Mouse (Mus musculus): Measurements from ENCODE around the gene Myo18b.

Gene Myo18b

DNA sequence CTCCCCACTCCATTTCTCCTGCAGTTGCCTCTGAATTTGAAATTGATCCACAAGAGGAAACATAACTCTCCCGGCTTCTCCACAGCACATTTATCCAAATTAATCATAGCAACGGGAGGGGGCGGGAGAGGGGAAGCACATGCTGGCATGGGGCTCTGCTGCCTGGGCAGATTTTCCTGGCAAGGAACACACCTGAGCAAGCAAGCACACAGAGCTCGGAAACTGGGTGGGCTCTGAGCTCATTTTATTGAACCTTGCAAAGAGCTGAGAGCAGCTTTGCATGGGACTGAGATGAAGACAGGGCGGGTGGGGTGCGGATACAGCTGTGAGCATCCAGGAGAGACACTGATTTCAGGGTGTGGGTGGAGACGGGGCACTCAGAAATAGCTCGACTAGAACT lies 229.0 kb downstream of the Myo18b start:
- peak in 1 of 2 experiments; percentile 43 for DNase-seq

DNA sequence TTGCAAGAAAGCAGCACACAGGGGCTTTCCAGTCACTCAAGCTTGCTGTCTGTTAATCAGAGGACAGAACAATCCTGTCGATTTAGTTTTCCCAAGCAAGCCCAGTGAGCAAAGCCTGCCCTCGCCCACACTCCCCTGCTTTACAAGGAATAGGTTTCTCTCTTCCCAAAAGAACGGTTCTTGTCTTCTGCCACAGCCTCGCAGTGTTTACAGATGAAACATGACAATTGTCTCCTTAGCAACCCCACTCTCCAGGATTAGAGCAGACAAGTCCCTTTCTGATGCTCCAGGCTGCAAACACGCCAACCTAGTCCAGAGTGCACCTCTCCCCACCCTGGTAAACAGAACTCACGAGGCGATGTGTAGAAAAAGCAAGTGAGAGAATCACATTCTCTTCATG lies 230.5 kb downstream of the Myo18b start:
- DNase-seq = no peak

- DNase-seq = no peak
Observed at GRCm38 (mm10) chr5:112663701-112664100, 232.5 kb downstream of the Myo18b start.

DNA sequence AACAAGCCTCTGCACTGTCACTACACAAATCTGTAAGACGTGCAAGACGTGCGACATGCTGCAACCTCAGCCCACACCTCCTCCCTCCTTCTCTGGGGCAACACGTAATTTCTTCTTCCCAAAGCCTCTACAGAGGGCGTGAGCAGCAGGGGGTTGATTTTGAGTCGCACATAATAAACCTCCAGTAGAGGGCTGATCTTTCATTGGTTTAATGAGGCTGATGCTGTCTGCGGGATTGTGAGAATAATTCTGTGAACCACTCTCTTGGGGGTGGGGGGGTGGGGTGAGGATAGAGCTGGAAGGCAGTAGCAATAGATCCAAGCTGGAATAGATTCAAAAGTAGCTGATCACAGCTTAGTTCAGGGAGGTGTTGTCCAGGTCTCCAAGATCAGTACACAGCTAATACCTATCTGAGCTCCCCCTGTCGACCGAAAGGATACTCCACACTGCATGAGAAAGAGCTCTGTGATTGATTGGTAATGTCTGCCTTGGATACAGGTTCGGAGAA lies 235.2 kb downstream of the Myo18b start:
- DNase-seq = no peak

- DNase-seq = no peak
Observed at GRCm38 (mm10) chr5:112659295-112659694, 236.9 kb downstream of the Myo18b start.

GRCm38 (mm10) chr5:112656811-112657210 lies 239.4 kb downstream of the Myo18b start:
- no peak for DNase-seq

- no peak for DNase-seq
Observed at GRCm38 (mm10) chr5:112655986-112656541, 240.1 kb downstream of the Myo18b start.

GRCm38 (mm10) chr5:112655529-112655928 lies 240.6 kb downstream of the Myo18b start:
- DNase-seq = no peak

- peak in 1 of 2 experiments; percentile 37 for DNase-seq
Observed at GRCm38 (mm10) chr5:112652036-112652435, 244.1 kb downstream of the Myo18b start.

- no peak for DNase-seq
Observed at GRCm38 (mm10) chr5:112649164-112649702, 246.9 kb downstream of the Myo18b start.

DNA sequence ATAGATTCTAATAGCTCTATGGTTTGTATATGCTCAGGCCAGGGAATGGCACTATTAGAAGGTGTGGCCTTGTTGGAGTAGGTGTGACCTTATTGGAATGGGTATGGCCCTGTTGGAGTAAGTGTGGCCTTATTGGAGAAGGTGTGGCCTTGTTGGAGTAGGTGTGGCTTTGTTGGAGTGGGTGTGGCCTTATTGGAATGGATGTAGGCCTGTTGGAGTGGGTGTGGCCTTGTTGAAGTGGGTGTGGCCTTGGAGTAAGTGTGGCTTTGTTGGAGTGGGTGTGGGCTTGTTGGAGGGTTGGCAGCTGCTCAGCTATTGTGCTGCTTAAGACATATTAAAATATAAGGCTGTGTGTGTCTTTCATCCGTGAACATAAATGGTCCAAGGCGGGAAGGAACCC lies 249.3 kb downstream of the Myo18b start:
- DNase-seq = no peak

GRCm38 (mm10) chr5:112645535-112645934 lies 250.6 kb downstream of the Myo18b start:
- DNase-seq = no peak

DNA sequence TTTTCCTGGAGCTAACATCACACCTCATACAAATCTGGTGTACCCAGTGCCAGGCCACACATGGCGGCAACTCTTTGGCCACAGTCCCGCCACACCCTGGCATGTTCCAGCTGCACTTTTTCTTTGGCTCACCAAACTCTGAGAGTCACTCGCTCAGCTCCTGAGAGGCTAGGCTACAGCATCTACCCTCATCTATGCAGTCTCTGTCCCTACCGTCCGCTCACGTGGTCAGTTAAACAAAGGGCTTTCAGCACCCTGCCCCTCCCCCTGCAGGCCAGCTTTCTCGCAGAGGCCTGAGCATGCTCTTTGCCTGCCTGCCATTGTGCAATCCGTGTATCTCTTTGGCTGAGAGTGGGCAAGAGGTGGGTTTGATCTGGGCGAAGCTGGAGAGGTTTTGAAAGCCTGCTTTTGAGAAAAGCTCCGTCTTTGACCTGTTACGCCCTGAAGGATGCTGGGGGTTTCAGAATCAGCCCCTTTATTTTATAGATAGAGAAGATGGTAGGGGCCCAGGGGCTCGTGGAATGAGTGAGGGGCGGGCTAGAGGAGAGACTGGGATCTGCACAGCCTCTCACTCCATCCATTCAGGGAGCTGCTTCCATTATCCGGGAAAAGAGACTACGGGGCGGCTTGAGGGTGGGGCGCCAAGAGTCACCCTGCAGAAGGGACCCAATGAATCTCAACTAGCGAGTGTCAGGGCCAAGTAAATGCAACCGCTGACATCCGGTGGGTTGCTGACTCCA lies 252.5 kb downstream of the Myo18b start:
- DNase-seq = peak; percentile 46 to 57

- DNase-seq = peak; percentile 69 to 81
Observed at GRCm38 (mm10) chr5:112642731-112643130, 253.4 kb downstream of the Myo18b start.

GRCm38 (mm10) chr5:112641770-112642169 lies 254.4 kb downstream of the Myo18b start:
- DNase-seq = no peak

DNA sequence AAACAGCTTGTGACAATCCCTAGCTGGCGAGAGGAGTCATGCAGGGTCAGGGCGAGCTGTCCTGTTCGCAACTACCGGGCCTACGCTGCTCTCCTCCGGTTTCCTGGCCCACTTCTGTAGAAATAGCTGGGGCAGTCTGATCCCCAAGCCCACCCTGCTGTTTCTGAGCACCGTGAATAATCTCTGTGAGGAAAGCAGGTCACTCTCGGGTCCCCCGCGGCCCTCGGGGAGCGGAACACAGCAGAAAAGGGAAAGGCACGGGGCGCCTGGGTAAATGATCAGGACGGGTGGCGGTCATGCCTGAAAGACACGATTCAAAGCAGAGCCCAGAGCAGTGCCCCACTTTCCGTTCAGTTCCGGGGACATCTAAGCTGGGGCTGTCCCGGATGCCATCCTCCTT lies 255.0 kb downstream of the Myo18b start:
- DNase-seq = peak in 1 of 2 experiments; percentile 17

- peak in 1 of 2 experiments; percentile 16 for DNase-seq
Observed at GRCm38 (mm10) chr5:112640651-112641050, 255.5 kb downstream of the Myo18b start.
